Mouse (Mus musculus) embryonic facial prominence, embryonic 11.5 days (tissue): ENCODE data around the gene Dhx16. TPM values are rescaled to one million over a fixed set of nuclear protein-coding genes. Genes with fewer than 3 reads are reported as not detected.

Experiments
- ATAC-seq: fragments of 200-750 bp; cut with Nextera tagmentation; replicated peaks from 2 replicates; pipeline ENCODE4 v1.8.0; 2017; ENCODE audit warnings: low read depth; ENCODE audit not compliant: insufficient number of reproducible peaks, low FRiP score, low TSS enrichment
- DNase-seq: peaks from one replicate; pipeline ENCODE4 v3.0.0-alpha.2; 2015; ENCODE audit warnings: low spot score
- H3K27ac ChIP-seq: fragments of 300-500 bp; sonication (generic); replicated peaks from 2 replicates; pipeline ENCODE4 v1.5.1; 2014; ENCODE audit warnings: mild to moderate bottlenecking, low read depth, low read length, control low read depth
- H3K27me3 ChIP-seq: fragments of 300-500 bp; sonication (generic); 2 replicates; pipeline ENCODE4 v1.6.1; 2014; ENCODE audit warnings: mild to moderate bottlenecking, low read length, moderate library complexity, mixed read lengths; ENCODE audit not compliant: control insufficient read depth, insufficient read depth
- H3K36me3 ChIP-seq: fragments of 300-500 bp; sonication (generic); replicated peaks from 2 replicates; pipeline ENCODE4 v1.6.1; 2014; ENCODE audit warnings: low read depth, mild to moderate bottlenecking, low read length, moderate library complexity, mixed read lengths; ENCODE audit not compliant: control insufficient read depth, insufficient read depth
- H3K4me1 ChIP-seq: fragments of 300-500 bp; sonication (generic); 2 replicates; pipeline ENCODE4 v1.6.1; 2014; ENCODE audit warnings: low read length, mixed read lengths; ENCODE audit not compliant: control insufficient read depth, insufficient read depth
- H3K4me2 ChIP-seq: fragments of 300-500 bp; sonication (generic); 2 replicates; pipeline ENCODE4 v1.6.1; 2014; ENCODE audit warnings: low read depth, mild to moderate bottlenecking, control low read depth, low read length, moderate library complexity
- H3K4me3 ChIP-seq: fragments of 300-500 bp; sonication (generic); 2 replicates; pipeline ENCODE4 v1.5.1; 2014; ENCODE audit warnings: low read depth, low read length, control low read depth
- H3K9ac ChIP-seq: fragments of 300-500 bp; sonication (generic); replicated peaks from 2 replicates; pipeline ENCODE4 v1.6.1; 2014; ENCODE audit warnings: mild to moderate bottlenecking, control low read depth, low read length
- H3K9me3 ChIP-seq: fragments of 300-500 bp; sonication (generic); replicated peaks from 2 replicates; pipeline ENCODE4 v1.6.1; 2016; ENCODE audit warnings: mild to moderate bottlenecking, low read length, inconsistent platforms, mixed read lengths; ENCODE audit not compliant: control insufficient read depth
- WGBS: fragments of 180-500 bp; shearing (Covaris S2); extraction: QIAGEN DNeasy Blood & Tissue Kit; methylation state at CpG from one replicate; pipeline ENCODE4 v1.1.7; 2014; 5-methylcytosine and 5-hydroxymethylcytosine counted together
- polyA plus RNA-seq: library from polyadenylated mRNA; unstranded; fragments of >200 nt; fragmentation: Nextera tagmentation; extraction: Ambion mirVana; gene quantifications from 2 replicates; pipeline ENCODE4 v1.2.1, GENCODE M21; 2014

Dhx16 gene
- polyA plus RNA-seq, 1 experiment from 2014 or later: 38.6 TPM

- Histone ChIP-seq H3K27ac (peak overlapping the region; percentile 95), H3K9me3 (no peaks in the 10 kb centered on the region), H3K4me1 (no peaks in the 10 kb centered on the region; the same call in 1 of the 2 replicates), H3K9ac (peak overlapping the region; percentile 99), H3K27me3 (no peaks in the 10 kb centered on the region), H3K36me3 (no peaks in the 10 kb centered on the region; the same call in 1 of the 2 replicates), H3K4me3 (peak overlapping the region; percentile 72), H3K4me2 (peak overlapping the region; percentile 97)
- 0% methylated on average over 8 of the region's 8 CpGs for WGBS
- DNase-seq: no peak
- no peak for ATAC-seq
These were observed 37.5 kb downstream of the Dhx16 start for GRCm38 (mm10) chr17:35917143-35917462.

- DNase-seq: peak; percentile 76
- Histone ChIP-seq H3K9ac (peak overlapping the region; percentile 99), H3K4me3 (peak overlapping the region; percentile 72), H3K36me3 (no peaks in the 10 kb centered on the region), H3K4me1 (no peaks in the 10 kb centered on the region; the same call in 1 of the 2 replicates), H3K27me3 (no peaks in the 10 kb centered on the region), H3K9me3 (no peaks in the 10 kb centered on the region), H3K27ac (peak overlapping the region; percentile 95), H3K4me2 (peak overlapping the region; percentile 97)
- ATAC-seq: no peak
- under 1% methylated on average over 13 of the region's 13 CpGs for WGBS
These were observed 38.0 kb downstream of the Dhx16 start for GRCm38 (mm10) chr17:35917463-35918251.

GRCm38 (mm10) chr17:35918276-35919059, 38.8 kb downstream of the Dhx16 start:
- H3K36me3 ChIP-seq: no peaks in the 10 kb centered on the region

GRCm38 (mm10) chr17:35919060-35919715, 39.6 kb downstream of the Dhx16 start:
- Histone ChIP-seq H3K36me3 (peaks cover 5% of the 10 kb centered on the region; the same call in 1 of the 2 replicates), H3K9ac (peak overlapping the region; percentile 83)
- 16% methylated on average over 7 of the region's 7 CpGs for WGBS

More at GRCm38 (mm10) chr17:35918276-35919059, 38.8 kb downstream of the Dhx16 start:
- 0% methylated on average over 11 of the region's 11 CpGs for WGBS
- Histone ChIP-seq H3K4me1 (no peaks in the 10 kb centered on the region; the same call in 1 of the 2 replicates), H3K27me3 (no peaks in the 10 kb centered on the region), H3K9ac (peak overlapping the region; percentile 99), H3K9me3 (no peaks in the 10 kb centered on the region), H3K27ac (peak overlapping the region; percentile 95), H3K4me3 (peak overlapping the region; percentile 72), H3K4me2 (peak overlapping the region; percentile 97)
- peak; percentile 74 for DNase-seq
- no peak for ATAC-seq

GRCm38 (mm10) chr17:35919864-35920301, 40.3 kb downstream of the Dhx16 start:
- WGBS: 66% methylated on average over 6 of the region's 6 CpGs
- ATAC-seq: no peak
- Histone ChIP-seq H3K9me3 (no peaks in the 10 kb centered on the region), H3K4me3 (no peak overlapping the region), H3K4me2 (0 out of 2 replicates have a peak overlapping the region, but pooled peaks have one; percentile 50), H3K36me3 (peaks cover 6% of the 10 kb centered on the region), H3K27ac (no peak overlapping the region; the same call in 1 of the 2 replicates), H3K4me1 (no peaks in the 10 kb centered on the region; the same call in 1 of the 2 replicates), H3K9ac (no peak overlapping the region; the same call in 1 of the 2 replicates), H3K27me3 (no peaks in the 10 kb centered on the region)
- DNase-seq: no peak

More at GRCm38 (mm10) chr17:35919060-35919715, 39.6 kb downstream of the Dhx16 start:
- peak overlapping the region; percentile 72 for H3K4me3 ChIP-seq
- H3K4me1 ChIP-seq: no peaks in the 10 kb centered on the region; the same call in 1 of the 2 replicates
- H3K9me3 ChIP-seq: no peaks in the 10 kb centered on the region
- peak overlapping the region; percentile 95; the same call in 1 of the 2 replicates for H3K27ac ChIP-seq
- peak overlapping the region; percentile 97 for H3K4me2 ChIP-seq
- H3K27me3 ChIP-seq: no peaks in the 10 kb centered on the region
- no peak; the same call in 1 of the 2 replicates for ATAC-seq
- peak; percentile 97 for DNase-seq

GRCm38 (mm10) chr17:35920384-35920783, 40.8 kb downstream of the Dhx16 start:
- H3K27ac ChIP-seq: no peak overlapping the region; the same call in 1 of the 2 replicates
- H3K27me3 ChIP-seq: no peaks in the 10 kb centered on the region
- DNase-seq: no peak
- no peak for ATAC-seq
- no peak overlapping the region for H3K9ac ChIP-seq
- no peaks in the 10 kb centered on the region for H3K9me3 ChIP-seq
- WGBS: 77% methylated on average over 1 of the region's 1 CpGs
- peaks cover 8% of the 10 kb centered on the region for H3K36me3 ChIP-seq
- peak overlapping the region; percentile 1; the same call in 1 of the 2 replicates for H3K4me2 ChIP-seq
- H3K4me3 ChIP-seq: no peak overlapping the region
- H3K4me1 ChIP-seq: no peaks in the 10 kb centered on the region; the same call in 1 of the 2 replicates

- Histone ChIP-seq H3K27me3 (no peaks in the 10 kb centered on the region), H3K4me3 (no peak overlapping the region), H3K4me2 (no peak overlapping the region), H3K36me3 (peaks cover 8% of the 10 kb centered on the region), H3K9me3 (no peaks in the 10 kb centered on the region), H3K4me1 (no peaks in the 10 kb centered on the region; the same call in 1 of the 2 replicates), H3K9ac (no peak overlapping the region), H3K27ac (no peak overlapping the region)
- 79% methylated on average over 5 of the region's 5 CpGs for WGBS
- ATAC-seq (no peak), DNase-seq (peak; percentile 79)
These were observed 41.4 kb downstream of the Dhx16 start for GRCm38 (mm10) chr17:35920862-35921562.
